Comparison of ENCODE assay signal across 9 mouse cellular contexts in the genomic region with DNA sequence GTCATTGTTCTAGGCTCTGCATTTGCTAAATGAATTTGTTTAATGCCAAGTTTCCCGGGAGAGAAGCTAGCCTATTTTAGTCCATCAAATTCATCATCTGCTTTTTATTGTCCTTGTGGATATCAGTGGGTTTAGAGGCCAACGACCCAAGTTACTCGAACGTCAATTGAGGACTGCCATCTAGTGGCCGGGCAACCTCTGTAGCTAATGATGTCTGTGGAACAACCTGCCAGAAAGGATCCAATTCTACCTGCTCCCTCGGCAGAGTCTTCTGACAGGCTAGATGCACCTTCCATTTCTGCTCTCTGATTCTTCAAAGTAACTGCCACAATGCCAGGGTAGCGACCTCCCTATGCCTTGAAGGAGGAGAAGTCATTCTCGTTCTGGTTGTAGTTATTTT.
A peak's percentile ranks its signal among the peaks of the same experiment; 100 is the strongest.
DNase-seq lines count a peak whose midpoint lies in the region; ATAC-seq and TF ChIP-seq lines count a peak whose summit lies in the region.
"Had no signal": no experiment of that assay in that cellular context is flagged by ENCODE, and none has a peak within 500 bp of the region (broad histone marks: within the 10 kb centered on the region; RNA-seq: fewer than 3 reads in every experiment).

No protein-coding gene starts in this region.

- H3K9me3 ChIP-seq in E14TG2a.4 (ENCODE audit: low read length) = no peaks in the 10 kb centered on the region
- H3K9me3 ChIP-seq in hindbrain, embryonic 11.5 days (ENCODE audit: control insufficient read depth, low read length) = no peaks in the 10 kb centered on the region; the same call in 1 of the 2 replicates
- H3K9me3 ChIP-seq: hindbrain, embryonic 15.5 days had no signal

- TF ChIP-seq CTCF in E14TG2a.4 (conservative IDR thresholded peaks at IDR 0.05; ENCODE audit: low read length) = peak; percentile 57

- no peak overlapping the region for H3K9ac ChIP-seq in hindbrain, embryonic 11.5 days (ENCODE audit: low read depth, low read length)
- H3K9ac ChIP-seq: hindbrain, embryonic 15.5 days had no signal

- DNase-seq in adrenal gland, postnatal 25 days = peak; percentile 81
- peak; percentile 27 for DNase-seq in fibroblast of lung, adult 2 months (ENCODE audit: low read depth)
- peak; percentile 89 for DNase-seq in hindbrain, embryonic 11.5 days (ENCODE audit: low spot score)
- peak; percentile 64 for DNase-seq in layer of hippocampus, postnatal 14 days (ENCODE audit: low spot score in 2 of 2)
- DNase-seq in right cerebral cortex, adult 18-20 months = peak; percentile 39
- peak; percentile 54 for DNase-seq in urinary bladder, postnatal 25 days (ENCODE audit: low spot score)

- H3K27ac ChIP-seq in hindbrain, embryonic 11.5 days (ENCODE audit: low read depth, low read length) = no peak overlapping the region
- H3K27ac ChIP-seq: hindbrain, embryonic 15.5 days had no signal

- WGBS in hindbrain, embryonic 11.5 days = 9% methylated on average over 8 of the region's 8 CpGs

- H3K4me2 ChIP-seq in hindbrain, embryonic 11.5 days (replicated peaks; ENCODE audit: low read depth, low read length) = no peak overlapping the region
- H3K4me2 ChIP-seq: hindbrain, embryonic 15.5 days had no signal

- H3K4me1 ChIP-seq in E14TG2a.4 (replicated peaks; ENCODE audit: low read depth, low read length) = no peaks in the 10 kb centered on the region
- H3K4me1 ChIP-seq in hindbrain, embryonic 11.5 days (replicated peaks; ENCODE audit: control insufficient read depth, insufficient read depth, low read length) = no peaks in the 10 kb centered on the region; the same call in 1 of the 2 replicates

- H3K4me3 ChIP-seq in E14TG2a.4 (replicated peaks; ENCODE audit: low read length) = no peak overlapping the region
- no peak overlapping the region for H3K4me3 ChIP-seq in hindbrain, embryonic 11.5 days (ENCODE audit: low read depth, low read length)
- H3K4me3 ChIP-seq: hindbrain, embryonic 15.5 days had no signal

- no peaks in the 10 kb centered on the region for H3K27me3 ChIP-seq in E14TG2a.4 (ENCODE audit: insufficient read depth, low read length)
- H3K27me3 ChIP-seq in hindbrain, embryonic 11.5 days (ENCODE audit: control insufficient read depth, insufficient read depth, low read length) = no peaks in the 10 kb centered on the region
- H3K27me3 ChIP-seq: hindbrain, embryonic 15.5 days had no signal

- peak; percentile 58 for ATAC-seq in hindbrain, embryonic 11.5 days (ENCODE audit: low FRiP score)
- ATAC-seq in megakaryocyte, adult 5-6 weeks (ENCODE audit: poor library complexity, severe bottlenecking) = peak; percentile 60

- no peaks in the 10 kb centered on the region for H3K36me3 ChIP-seq in E14TG2a.4 (ENCODE audit: insufficient read depth, low read length)
- no peaks in the 10 kb centered on the region for H3K36me3 ChIP-seq in hindbrain, embryonic 11.5 days (ENCODE audit: control insufficient read depth, insufficient read depth, low read length)
- H3K36me3 ChIP-seq: hindbrain, embryonic 15.5 days had no signal

Comparison
In these comparisons a context has a peak if more than half of its experiments do, and no peak if none do; other contexts are left out.
1. DNase-seq: peak in every context shown above with its lines; median percentile 89 in hindbrain, embryonic 11.5 days; 81 in adrenal gland, postnatal 25 days; 64 in layer of hippocampus, postnatal 14 days; 54 in urinary bladder, postnatal 25 days; 39 in right cerebral cortex, adult 18-20 months; 27 in fibroblast of lung, adult 2 months.